Mouse (Mus musculus) CH12.LX (cell line): ENCODE measurements at regions not wholly inside any gene's neighbourhood (a gene's known extent, or its start where the extent isn't known, plus 50 kb on each side); places are given as distances from the start of the nearest gene placed in this dataset.

Experiments
- DNase-seq: peaks from one replicate; pipeline ENCODE4 v3.0.0-alpha.2; 2013; ENCODE audit errors: extremely low read depth
- H3K27ac ChIP-seq: 2 replicates; pipeline ENCODE4 v1.5.1; 2012; ENCODE audit warnings: low read depth, mild to moderate bottlenecking, control low read depth, moderate library complexity; ENCODE audit not compliant: insufficient read depth
- H3K27me3 ChIP-seq: replicated peaks from 2 replicates; pipeline ENCODE3; 2012; ENCODE audit warnings: inconsistent platforms
- H3K36me3 ChIP-seq, 2 experiments: replicated peaks in 1 of 2; 2 replicates each; pipeline versions ENCODE3 to v1.6.1; 2012; ENCODE audit warnings: inconsistent platforms in 1 of 2, low read length in 1 of 2, mild to moderate bottlenecking in 1 of 2, mixed read lengths in 1 of 2, moderate library complexity in 1 of 2; ENCODE audit not compliant: control insufficient read depth in 1 of 2, insufficient read depth in 1 of 2
- H3K4me1 ChIP-seq, 2 experiments: 2 replicates each; pipeline ENCODE4 v1.6.1; 2012; ENCODE audit warnings: inconsistent platforms in 1 of 2, moderate library complexity in 1 of 2; ENCODE audit not compliant: insufficient read depth in 2 of 2, control insufficient read depth in 1 of 2
- H3K4me2 ChIP-seq: 2 replicates; pipeline ENCODE4 v1.6.1; 2012; ENCODE audit warnings: low read depth, mild to moderate bottlenecking, control low read depth; ENCODE audit not compliant: poor library complexity, insufficient read depth, severe bottlenecking
- H3K4me3 ChIP-seq, 3 experiments: fragments of 150-350 bp in 1 of 3; sonication (generic) in 1 of 3; replicated peaks in 1 of 3; 2 replicates each; pipeline versions ENCODE3 to v1.5.1; 2011 to 2012; ENCODE audit warnings: low read depth in 2 of 3, low read length in 2 of 3, mild to moderate bottlenecking in 2 of 3, moderate library complexity in 2 of 3, control low read depth in 1 of 3, improper control_type of control experiment in 1 of 3, inconsistent platforms in 1 of 3, mixed read lengths in 1 of 3; ENCODE audit not compliant: poor library complexity in 1 of 3
- H3K79me2 ChIP-seq: replicated peaks from 2 replicates; pipeline ENCODE4 v1.6.1; 2012; ENCODE audit warnings: mild to moderate bottlenecking, moderate library complexity; ENCODE audit not compliant: control insufficient read depth, poor library complexity, insufficient read depth, severe bottlenecking; ENCODE audit errors: extremely low read depth
- H3K9ac ChIP-seq: 2 replicates; pipeline ENCODE4 v1.6.1; 2012; ENCODE audit warnings: low read depth, mild to moderate bottlenecking, control low read depth, moderate library complexity; ENCODE audit not compliant: insufficient read depth
- H3K9me3 ChIP-seq: replicated peaks from 2 replicates; pipeline ENCODE3; 2012; ENCODE audit warnings: low read length, inconsistent platforms, mixed read lengths
- BHLHE40 ChIP-seq: IDR thresholded peaks from 2 replicates; pipeline ENCODE4 v1.6.1; 2011; ENCODE audit warnings: mild to moderate bottlenecking, low read depth, low read length, improper control_type of control experiment
- CHD1 ChIP-seq: IDR thresholded peaks from 2 replicates; pipeline ENCODE4 v1.6.1; 2012; ENCODE audit warnings: low read depth, low read length, improper control_type of control experiment, inconsistent platforms
- CHD2 ChIP-seq: IDR thresholded peaks from 2 replicates; pipeline ENCODE4 v1.6.1; 2011; ENCODE audit warnings: low read length, improper control_type of control experiment
- CTCF ChIP-seq, 2 experiments: IDR thresholded peaks in 1 of 2; conservative IDR thresholded peaks in 1 of 2; 2 replicates each; pipeline ENCODE4 v1.5.1; 2011 to 2012; ENCODE audit warnings: low read depth in 2 of 2, low read length in 2 of 2, improper control_type of control experiment in 1 of 2, inconsistent platforms in 1 of 2, mild to moderate bottlenecking in 1 of 2, moderate library complexity in 1 of 2
- E2F4 ChIP-seq: IDR thresholded peaks from 2 replicates; pipeline ENCODE4 v1.6.1; 2011; ENCODE audit warnings: low read depth, low read length, improper control_type of control experiment; ENCODE audit not compliant: insufficient replicate concordance
- ELF1 ChIP-seq: IDR thresholded peaks from 2 replicates; pipeline ENCODE4 v1.6.1; 2014; ENCODE audit warnings: low read depth, mild to moderate bottlenecking, inconsistent platforms, low read length, improper control_type of control experiment
- EP300 ChIP-seq: IDR thresholded peaks from 2 replicates; pipeline ENCODE4 v1.6.1; 2011; ENCODE audit warnings: low read length, improper control_type of control experiment
- GABPA ChIP-seq: IDR thresholded peaks from 2 replicates; pipeline ENCODE4 v1.6.1; 2012; ENCODE audit warnings: low read depth, low read length, improper control_type of control experiment, inconsistent platforms; ENCODE audit not compliant: insufficient replicate concordance
- IRF4 ChIP-seq: IDR thresholded peaks from 2 replicates; pipeline ENCODE4 v1.6.1; 2014; ENCODE audit warnings: low read depth, mild to moderate bottlenecking, inconsistent platforms, low read length, improper control_type of control experiment
- JUN ChIP-seq: IDR thresholded peaks from 2 replicates; pipeline ENCODE4 v1.6.1; 2011; ENCODE audit warnings: low read depth, mild to moderate bottlenecking, low read length, improper control_type of control experiment, moderate library complexity; ENCODE audit not compliant: insufficient read depth
- KAT2A ChIP-seq: IDR thresholded peaks from 2 replicates; pipeline ENCODE4 v1.6.1; 2012; ENCODE audit warnings: low read length, improper control_type of control experiment, inconsistent platforms; ENCODE audit not compliant: insufficient replicate concordance
- MAFK ChIP-seq: IDR thresholded peaks from 2 replicates; pipeline ENCODE4 v1.6.1; 2011; ENCODE audit warnings: low read length, improper control_type of control experiment; ENCODE audit not compliant: insufficient replicate concordance
- MAX ChIP-seq: IDR thresholded peaks from 2 replicates; pipeline ENCODE4 v1.6.1; 2011; ENCODE audit warnings: low read length, improper control_type of control experiment
- MAZ ChIP-seq: IDR thresholded peaks from 2 replicates; pipeline ENCODE4 v1.6.1; 2012; ENCODE audit warnings: low read depth, mild to moderate bottlenecking, inconsistent platforms, low read length, improper control_type of control experiment, moderate library complexity
- MEF2A ChIP-seq: IDR thresholded peaks from 2 replicates; pipeline ENCODE4 v1.6.1; 2014; ENCODE audit warnings: low read depth, mild to moderate bottlenecking, inconsistent platforms, low read length, improper control_type of control experiment, borderline replicate concordance
- MYC ChIP-seq: IDR thresholded peaks from 2 replicates; pipeline ENCODE4 v1.6.1; 2011; ENCODE audit warnings: low read depth, mild to moderate bottlenecking, improper control_type of control experiment, low read length
- NELFE ChIP-seq: IDR thresholded peaks from 2 replicates; pipeline ENCODE4 v1.6.1; 2011; ENCODE audit warnings: low read depth, low read length, improper control_type of control experiment
- POLR2A ChIP-seq: IDR thresholded peaks from 2 replicates; pipeline ENCODE4 v1.6.1; 2011; ENCODE audit warnings: low read depth, mild to moderate bottlenecking, improper control_type of control experiment, low read length
- SIN3A ChIP-seq: IDR thresholded peaks from 2 replicates; pipeline ENCODE4 v1.6.1; 2012; ENCODE audit warnings: low read length, improper control_type of control experiment, inconsistent platforms
- TBP ChIP-seq: conservative IDR thresholded peaks from 2 replicates; pipeline ENCODE4 v1.6.1; 2011; ENCODE audit warnings: low read depth, low read length, improper control_type of control experiment
- TCF12 ChIP-seq: IDR thresholded peaks from 2 replicates; pipeline ENCODE4 v1.6.1; 2014; ENCODE audit warnings: low read depth, mild to moderate bottlenecking, inconsistent platforms, low read length, improper control_type of control experiment
- ZC3H11A ChIP-seq: IDR thresholded peaks from 2 replicates; pipeline ENCODE4 v1.6.1; 2012; ENCODE audit warnings: low read depth, mild to moderate bottlenecking, inconsistent platforms, low read length, improper control_type of control experiment
- ZMIZ1 ChIP-seq: IDR thresholded peaks from 2 replicates; pipeline ENCODE4 v1.6.1; 2012; ENCODE audit warnings: low read depth, mild to moderate bottlenecking, inconsistent platforms, low read length, improper control_type of control experiment
- dilution Hi-C: fragments of 300-500 bp; cut with MboI; formaldehyde crosslinking; loops from 2 replicates; pipeline ENCODE4 v1.14.3; 2020; ENCODE audit warnings: low sequenced_read_pairs; ENCODE audit not compliant: extremely low pct_unique_long_range_greater_than_20kb, extremely low pct_ligation_motif_present
- in situ Hi-C: fragments of 300-500 bp; cut with MboI; formaldehyde crosslinking; loops from 3 replicates; pipeline ENCODE4 v1.14.3; 2019; ENCODE audit warnings: low sequenced_read_pairs, low pct_ligation_motif_present, low pct_unique_long_range_greater_than_20kb, mixed read lengths

- DNase-seq, result no peak
- dilution Hi-C loops (no loop called here), in situ Hi-C loops (no loop called here)
- H3K9ac ChIP-seq, result no peak overlapping the region
- no peaks in the 10 kb centered on the region for H3K79me2 ChIP-seq
- H3K4me2 ChIP-seq, result no peak overlapping the region
- H3K9me3 ChIP-seq, result peaks cover 12% of the 10 kb centered on the region
- H3K27me3 ChIP-seq, result no peaks in the 10 kb centered on the region
- no peak for TF ChIP-seq CTCF (conservative IDR thresholded peaks at IDR 0.05 in 1 of 2, IDR thresholded peaks at IDR 0.05 in 1 of 2; ENCODE audit: low read depth in 2 of 2, low read length in 2 of 2)
- TF ChIP-seq MEF2A, result no peak
- TF ChIP-seq BHLHE40, result no peak
- no peak for TF ChIP-seq SIN3A
- no peak for TF ChIP-seq ELF1
- TF ChIP-seq ZMIZ1, result no peak
- TF ChIP-seq NELFE, result no peak
- H3K36me3 ChIP-seq, result no peaks in the 10 kb centered on the region
- no peak overlapping the region for H3K27ac ChIP-seq
- H3K4me3 ChIP-seq, result no peak overlapping the region
- H3K4me1 ChIP-seq, result no peaks in the 10 kb centered on the region
Measured at GRCm38 (mm10) chr17:93598181-93598685, 399.4 kb downstream of the Adcyap1 start.

GRCm38 (mm10) chr17:93600236-93600635, 401.4 kb downstream of the Adcyap1 start:
- DNase-seq, result no peak
- H3K4me2 ChIP-seq, result no peak overlapping the region
- no peak for TF ChIP-seq EP300
- TF ChIP-seq TBP, result no peak
- no peak for TF ChIP-seq JUN
- no peak for TF ChIP-seq CHD2
- no peak for TF ChIP-seq MAZ
- no peak for TF ChIP-seq ZMIZ1
- TF ChIP-seq MAX, result no peak
- no peak for TF ChIP-seq MAFK
- TF ChIP-seq ZC3H11A, result no peak
- TF ChIP-seq E2F4, result no peak
- TF ChIP-seq CHD1, result no peak
- no peak for TF ChIP-seq MYC
- TF ChIP-seq ELF1, result no peak
- TF ChIP-seq CTCF (conservative IDR thresholded peaks at IDR 0.05 in 1 of 2, IDR thresholded peaks at IDR 0.05 in 1 of 2; ENCODE audit: low read depth in 2 of 2, low read length in 2 of 2), result no peak
- TF ChIP-seq POLR2A, result no peak
- TF ChIP-seq NELFE, result no peak
- TF ChIP-seq GABPA, result no peak
- no peak for TF ChIP-seq TCF12
- TF ChIP-seq IRF4, result no peak
- no peak for TF ChIP-seq KAT2A
- no peaks in the 10 kb centered on the region for H3K36me3 ChIP-seq
- dilution Hi-C loops, result no loop called here
- no peak overlapping the region for H3K27ac ChIP-seq
- no peaks in the 10 kb centered on the region for H3K79me2 ChIP-seq
- no peaks in the 10 kb centered on the region for H3K27me3 ChIP-seq
- H3K9ac ChIP-seq, result no peak overlapping the region
- in situ Hi-C loops, result no loop called here
- no peaks in the 10 kb centered on the region for H3K4me1 ChIP-seq
- no peak overlapping the region for H3K4me3 ChIP-seq
- peaks cover 15% of the 10 kb centered on the region for H3K9me3 ChIP-seq
